Mouse (Mus musculus) right cerebral cortex, postnatal 14 days (tissue): ENCODE data around the gene Gm30302.
"Not testable (repeated sequence)": the region's sequence is repeated elsewhere in the genome, so short reads cannot be mapped to it uniquely, and the experiment has no call there.

Experiments used
- DNase-seq: peaks from one replicate; pipeline ENCODE4 v3.0.0; 2022

The Gm30302 gene

DNA sequence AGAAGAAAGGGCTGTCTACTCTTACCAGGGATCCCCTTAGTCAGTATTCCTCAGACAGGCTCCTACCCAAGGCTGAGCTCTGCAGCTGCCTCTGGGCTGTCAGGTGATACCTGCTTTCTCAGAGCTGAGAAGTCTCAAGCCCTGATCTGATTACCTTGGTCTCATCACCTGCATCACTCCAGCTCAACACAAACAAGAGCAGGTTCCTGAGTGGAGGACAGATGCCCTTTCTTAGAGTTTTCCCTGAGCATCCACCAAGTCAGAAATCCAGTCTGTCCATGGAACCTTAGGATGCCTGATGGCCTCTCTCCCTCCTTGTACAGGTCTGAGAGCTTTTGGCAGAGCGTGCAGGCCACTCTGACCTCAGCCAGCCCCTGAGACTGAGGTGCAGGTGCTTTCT is at the start of gene Gm30302:
Gm30302 (minus strand) TSS at position 101 of the 400 bp plus-strand sequence.
- DNase-seq = no peak

DNA sequence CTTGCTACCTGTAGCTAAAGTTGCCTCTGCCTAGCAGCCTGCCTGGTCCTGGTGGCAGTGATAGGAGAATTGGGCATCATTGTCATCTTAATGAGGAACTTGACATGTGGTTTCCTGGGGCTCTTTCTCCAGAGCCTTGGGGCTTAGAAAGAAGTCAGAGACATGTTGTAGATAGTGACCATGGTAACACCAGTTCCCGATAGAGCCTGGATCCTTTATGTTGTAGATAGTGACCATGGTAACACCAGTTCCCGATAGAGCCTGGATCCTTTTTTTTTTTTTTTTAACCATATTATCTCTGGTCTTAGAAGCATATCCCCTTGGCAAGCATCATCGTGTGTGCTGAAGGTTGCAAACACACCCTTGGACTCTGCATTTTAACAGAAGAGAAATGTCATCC is 48.0 kb upstream of the Gm30302 start:
- DNase-seq = no peak

- DNase-seq = no peak
Observed at GRCm38 (mm10) chr13:49846141-49846540, 47.3 kb upstream of the Gm30302 start.

- DNase-seq = no peak
Observed at GRCm38 (mm10) chr13:49845663-49846062, 46.9 kb upstream of the Gm30302 start.

- no peak for DNase-seq
Observed at GRCm38 (mm10) chr13:49844071-49844470, 45.3 kb upstream of the Gm30302 start.

GRCm38 (mm10) chr13:49841186-49841585 is 42.4 kb upstream of the Gm30302 start:
- DNase-seq = no peak

DNA sequence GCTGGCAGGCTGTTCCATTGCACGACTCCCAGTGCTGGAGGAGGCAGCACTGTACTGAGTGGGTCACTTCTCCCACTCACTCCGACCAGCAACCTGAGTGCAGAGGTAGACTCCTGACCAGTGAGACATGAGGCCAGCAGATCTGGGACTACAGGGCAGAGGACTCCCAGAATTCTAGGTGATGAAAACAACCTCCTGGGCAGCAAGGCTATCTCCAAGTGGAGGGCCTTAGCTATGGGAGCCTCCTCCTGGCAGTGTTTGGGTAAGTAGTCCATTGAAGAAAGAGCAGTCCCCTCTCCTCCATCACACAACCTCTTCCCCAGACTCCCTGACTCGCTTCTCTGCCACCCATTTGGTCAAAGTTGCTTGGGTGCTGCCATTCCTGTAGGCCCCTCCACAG is 31.6 kb upstream of the Gm30302 start:
- no peak for DNase-seq

DNA sequence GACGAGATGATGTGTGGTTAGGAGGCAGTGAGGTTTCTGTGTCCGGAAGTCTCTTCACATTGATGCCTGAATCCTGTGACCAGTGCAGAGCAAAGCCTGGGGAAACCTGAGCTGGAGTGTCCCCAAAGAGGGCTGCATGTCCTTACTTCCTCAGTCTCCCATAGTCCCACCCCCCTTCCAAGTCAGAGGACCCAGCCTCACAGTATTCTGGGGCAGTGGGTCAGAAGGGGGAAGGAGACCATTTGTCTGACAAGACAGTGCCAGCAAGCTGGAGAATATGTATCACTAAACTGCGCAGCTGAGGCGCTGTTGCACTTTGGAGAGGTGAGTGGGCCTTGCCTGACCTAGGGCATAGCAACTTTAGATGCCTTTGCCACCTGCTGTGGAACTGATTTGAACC is 26.5 kb upstream of the Gm30302 start:
- DNase-seq = no peak

- no peak for DNase-seq
Observed at GRCm38 (mm10) chr13:49814958-49815357, 16.2 kb upstream of the Gm30302 start.

GRCm38 (mm10) chr13:49814420-49814819 is 15.6 kb upstream of the Gm30302 start:
- no peak for DNase-seq

DNA sequence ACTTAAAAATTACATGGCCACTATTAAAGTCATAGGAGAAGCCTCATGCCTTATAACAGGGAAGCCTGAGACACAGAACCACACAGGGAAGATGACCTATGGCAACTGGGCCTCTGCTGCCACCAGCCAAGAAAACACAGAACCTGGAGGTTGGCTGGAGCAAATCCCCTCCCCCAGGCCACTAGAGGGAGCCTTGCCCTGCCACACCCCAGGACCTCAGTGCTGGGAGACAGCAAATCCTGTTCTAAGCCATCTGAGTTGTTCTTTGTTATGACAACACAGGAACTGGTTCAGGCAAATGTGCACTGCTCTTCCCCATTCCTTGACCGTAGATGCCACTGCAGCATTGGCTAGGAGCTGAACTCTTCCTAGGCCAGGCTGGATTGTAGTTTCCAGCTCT is 8.3 kb upstream of the Gm30302 start:
- DNase-seq = no peak

DNA sequence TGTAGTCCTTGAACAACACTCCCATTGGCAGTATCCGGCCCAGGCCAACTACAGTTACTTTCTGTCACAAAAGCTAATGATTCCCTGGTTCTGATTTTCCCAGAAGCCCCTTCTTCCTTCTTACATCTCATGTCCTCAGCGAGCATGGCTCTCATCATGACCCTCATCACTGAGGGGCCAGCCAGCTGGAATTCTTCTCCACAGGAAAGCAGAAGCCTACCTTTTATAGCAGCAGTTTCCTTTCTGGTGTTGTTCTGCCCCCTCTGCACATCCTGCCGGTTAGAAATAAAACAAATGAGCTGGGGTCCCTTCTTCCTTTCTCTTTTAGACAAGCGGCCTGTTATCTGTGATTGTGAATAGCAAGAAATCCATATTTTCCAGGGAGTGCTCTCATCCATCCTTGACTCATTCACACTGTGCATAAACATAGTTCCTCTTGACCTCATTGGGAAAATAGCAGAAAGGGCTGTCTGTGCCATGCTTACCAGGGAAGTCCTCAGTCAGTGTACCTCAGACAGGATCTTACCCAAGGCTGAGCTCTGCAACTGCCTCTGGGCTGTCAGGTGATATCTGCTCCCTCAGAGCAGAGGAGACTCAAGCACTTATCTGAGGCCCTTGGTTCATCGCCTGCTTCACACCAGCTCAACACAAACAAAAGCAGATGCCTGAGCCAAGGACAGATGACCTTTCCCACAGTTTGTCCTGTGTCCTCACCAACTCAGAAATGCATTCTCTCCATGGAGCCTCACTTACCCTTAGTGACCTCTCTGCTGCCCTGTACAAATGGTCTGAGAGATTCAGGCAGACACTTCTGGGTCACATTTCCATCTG is 10.0 kb downstream of the Gm30302 start:
- no peak for DNase-seq

DNA sequence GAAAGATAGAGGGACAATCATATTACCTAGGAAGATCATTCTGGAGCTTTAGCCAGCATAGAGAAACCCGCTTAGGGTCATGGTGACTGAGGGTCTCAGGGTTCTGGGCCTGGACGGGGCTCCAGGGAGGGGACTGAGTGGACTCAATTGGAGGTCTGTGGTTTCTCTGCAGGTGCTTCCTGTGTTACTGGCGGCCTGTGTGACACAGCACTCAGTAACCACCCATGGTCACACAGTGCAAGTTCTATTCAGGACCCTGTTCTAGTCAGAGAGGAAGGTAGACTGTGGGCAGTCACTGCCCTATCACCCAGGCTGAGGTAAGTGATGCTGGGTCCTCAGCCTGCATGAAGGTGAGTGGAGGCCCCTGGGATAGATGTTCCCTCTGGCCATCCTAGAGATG is 14.9 kb downstream of the Gm30302 start:
- no peak for DNase-seq

- not testable (repeated sequence) for DNase-seq
Observed at GRCm38 (mm10) chr13:49771536-49771935, 27.3 kb downstream of the Gm30302 start.

GRCm38 (mm10) chr13:49769111-49769510 is 29.7 kb downstream of the Gm30302 start:
- no peak for DNase-seq

DNA sequence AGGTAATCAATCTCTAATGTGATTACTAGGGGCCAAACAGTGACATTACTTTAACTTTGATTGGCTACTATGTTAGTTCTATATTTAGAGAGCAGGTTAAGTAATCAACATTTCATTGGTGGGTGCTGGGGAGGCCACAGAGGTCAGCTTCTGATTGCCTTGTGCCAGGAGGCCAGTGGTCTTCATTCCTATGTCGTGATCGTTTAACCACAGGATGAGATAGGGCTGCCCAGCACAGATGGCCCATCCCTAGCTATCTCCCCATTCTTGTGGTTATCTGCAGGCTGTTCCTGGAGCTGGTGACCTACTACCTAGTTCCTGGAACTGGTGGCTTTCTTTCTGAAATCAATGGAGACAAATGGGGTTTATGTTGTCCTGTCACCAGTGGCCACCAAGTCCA is 30.8 kb downstream of the Gm30302 start:
- DNase-seq = no peak

- no peak for DNase-seq
Observed at GRCm38 (mm10) chr13:49766269-49766668, 32.5 kb downstream of the Gm30302 start.

GRCm38 (mm10) chr13:49765306-49765705 is 33.5 kb downstream of the Gm30302 start:
- no peak for DNase-seq

GRCm38 (mm10) chr13:49762208-49762607 is 36.6 kb downstream of the Gm30302 start:
- no peak for DNase-seq

- no peak for DNase-seq
Observed at GRCm38 (mm10) chr13:49760675-49761074, 38.1 kb downstream of the Gm30302 start.

DNA sequence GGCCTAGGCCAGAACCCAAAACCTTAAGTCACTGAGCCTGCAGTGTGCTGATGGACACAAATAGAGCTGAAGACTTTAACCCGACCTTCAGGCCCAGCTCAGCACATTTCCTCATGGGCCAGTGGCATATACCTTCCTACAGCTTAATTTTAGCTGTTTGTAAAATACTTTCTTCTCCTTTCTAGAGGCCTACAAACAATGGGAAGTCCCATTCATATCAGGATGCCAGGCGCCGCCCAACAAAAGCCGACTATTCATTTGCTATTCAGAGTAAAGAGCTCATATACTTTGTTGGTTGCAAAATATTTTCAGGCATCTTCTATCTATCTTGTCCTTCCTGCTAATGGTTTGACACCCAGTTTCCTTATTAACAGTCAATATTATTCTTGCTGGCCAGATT is 40.8 kb downstream of the Gm30302 start:
- DNase-seq = no peak

- no peak for DNase-seq
Observed at GRCm38 (mm10) chr13:49756591-49756990, 42.2 kb downstream of the Gm30302 start.

DNA sequence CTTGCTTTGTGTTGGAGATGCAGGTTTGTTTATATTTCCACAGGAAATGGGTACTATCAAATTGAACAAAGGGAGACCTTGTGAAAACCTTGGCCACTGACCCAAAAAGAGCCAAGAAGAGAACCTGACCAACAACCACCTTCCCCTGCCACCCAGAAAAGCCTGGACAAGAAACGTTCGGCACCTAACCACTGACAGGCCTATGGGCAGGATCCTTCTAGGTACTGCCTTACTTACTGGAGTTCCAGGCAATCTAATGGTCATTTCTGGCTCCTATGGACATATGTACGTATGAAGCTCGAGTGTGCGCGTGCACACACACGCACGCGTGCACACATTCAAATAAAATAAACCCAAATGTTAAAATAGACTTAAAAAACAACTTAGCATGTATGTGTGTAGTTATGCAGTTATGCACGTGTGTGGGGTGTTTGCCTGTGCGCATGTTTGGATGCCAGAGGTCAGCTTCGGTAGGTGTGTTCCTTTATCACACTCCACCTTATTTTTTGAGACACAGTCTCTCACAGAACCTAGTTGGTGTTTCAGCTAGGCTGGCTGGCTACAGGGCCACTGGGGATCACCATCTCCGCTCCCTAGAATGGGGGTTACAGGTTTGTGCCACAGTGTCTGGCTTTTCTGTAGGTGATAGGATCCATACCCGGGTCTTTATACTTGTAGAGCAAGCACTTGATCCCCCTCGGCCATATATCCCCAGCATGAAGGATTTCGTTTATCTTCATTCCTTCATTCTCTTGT is 57.3 kb downstream of the Gm30302 start:
- DNase-seq = no peak

GRCm38 (mm10) chr13:49738011-49738410 is 60.8 kb downstream of the Gm30302 start:
- DNase-seq = no peak
